Mouse (Mus musculus): ENCODE results near the gene Qprt.

Gene Qprt

DNA sequence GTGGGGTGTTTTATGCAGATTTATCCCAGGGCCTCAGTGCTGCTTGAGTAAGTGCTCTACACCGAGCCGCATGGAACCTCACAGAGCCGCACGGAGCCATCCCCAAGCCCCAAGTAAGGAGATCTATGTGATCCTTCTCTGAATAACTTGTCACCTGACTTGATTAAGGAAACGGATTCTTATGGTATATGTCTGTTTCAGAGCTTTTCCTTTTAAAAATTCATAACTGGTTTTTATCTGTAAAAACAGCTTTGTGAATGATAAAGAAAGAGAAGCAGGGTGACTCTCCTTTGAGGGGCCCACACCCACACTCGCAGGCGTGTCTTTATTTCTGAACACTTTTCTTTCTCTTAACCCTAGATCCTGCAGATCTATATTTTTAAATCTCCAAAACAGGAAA lies 17.1 kb upstream of the Qprt start:
- Histone ChIP-seq H3K9me3 (ENCODE audit: low read length) (no peaks in the 10 kb centered on the region), H3K4me1 (replicated peaks; ENCODE audit: low read depth, low read length) (peaks cover 86% of the 10 kb centered on the region), H3K36me3 (ENCODE audit: insufficient read depth, low read length) (peaks cover 26% of the 10 kb centered on the region), H3K27me3 (ENCODE audit: insufficient read depth, low read length) (no peaks in the 10 kb centered on the region), H3K4me3 (replicated peaks; ENCODE audit: low read length) (0 out of 2 replicates have a peak overlapping the region, but pooled peaks have one; percentile 37)
- no peak for TF ChIP-seq NANOG (IDR thresholded peaks at IDR 0.05; ENCODE audit: borderline replicate concordance, low read length)
- no peak for TF ChIP-seq POU5F1 (IDR thresholded peaks at IDR 0.05; ENCODE audit: borderline replicate concordance, low read length)
- TF ChIP-seq CTCF (conservative IDR thresholded peaks at IDR 0.05; ENCODE audit: low read length), result 0 out of 2 replicates have a peak, but pooled peaks have one; percentile 2

DNA sequence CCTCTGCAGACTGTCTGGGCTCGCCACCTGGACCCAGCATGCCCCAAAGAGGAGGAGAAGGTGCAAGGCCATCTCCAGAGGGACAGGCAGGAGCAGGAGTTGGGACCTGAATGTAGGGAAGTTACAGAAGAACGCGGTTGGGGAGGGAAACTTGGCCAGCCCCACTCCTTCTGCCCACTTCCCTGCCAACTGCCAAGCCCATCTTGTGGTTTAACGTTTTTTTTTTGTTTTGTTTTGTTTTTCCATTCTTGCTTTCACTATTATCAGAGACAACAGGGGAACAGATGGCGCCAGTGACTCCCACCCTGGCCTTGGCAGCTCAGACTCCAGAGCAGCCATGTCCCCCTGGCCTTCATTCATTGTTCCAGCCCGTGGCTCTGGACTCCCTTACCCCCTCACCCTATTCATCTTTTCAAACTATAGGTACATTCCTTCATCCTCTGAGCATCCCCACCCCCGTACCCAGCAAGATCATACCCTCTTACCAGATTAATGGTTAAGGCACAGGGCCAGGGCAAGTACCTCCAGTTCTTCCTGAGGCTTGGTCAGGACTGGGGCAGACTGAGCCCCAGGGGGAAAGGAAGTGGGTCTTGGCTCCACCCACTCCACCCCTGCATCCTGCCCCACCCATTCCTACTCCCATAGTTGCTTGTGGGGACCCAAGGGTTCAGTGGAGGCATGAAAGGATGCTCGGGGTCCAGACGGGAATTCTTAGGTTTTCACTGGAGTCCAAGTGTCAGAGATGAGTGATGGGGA lies 15.4 kb upstream of the Qprt start, which contains the start of gene Spn:
Gene Spn, minus strand, starts transcription at position 562 of the 756 bp plus-strand sequence.
- Histone ChIP-seq H3K9me3 (ENCODE audit: low read length) (no peaks in the 10 kb centered on the region), H3K36me3 (ENCODE audit: insufficient read depth, low read length) (peaks cover 35% of the 10 kb centered on the region), H3K27me3 (ENCODE audit: insufficient read depth, low read length) (no peaks in the 10 kb centered on the region), H3K4me3 (replicated peaks; ENCODE audit: low read length) (peak within 1 kb of the TSS; percentile 69), H3K4me1 (replicated peaks; ENCODE audit: low read depth, low read length) (peaks cover 82% of the 10 kb centered on the region)
- TF ChIP-seq CTCF (conservative IDR thresholded peaks at IDR 0.05; ENCODE audit: low read length), result no peak
- no peak for TF ChIP-seq POU5F1 (IDR thresholded peaks at IDR 0.05; ENCODE audit: borderline replicate concordance, low read length)
- no peak for TF ChIP-seq NANOG (IDR thresholded peaks at IDR 0.05; ENCODE audit: borderline replicate concordance, low read length)

DNA sequence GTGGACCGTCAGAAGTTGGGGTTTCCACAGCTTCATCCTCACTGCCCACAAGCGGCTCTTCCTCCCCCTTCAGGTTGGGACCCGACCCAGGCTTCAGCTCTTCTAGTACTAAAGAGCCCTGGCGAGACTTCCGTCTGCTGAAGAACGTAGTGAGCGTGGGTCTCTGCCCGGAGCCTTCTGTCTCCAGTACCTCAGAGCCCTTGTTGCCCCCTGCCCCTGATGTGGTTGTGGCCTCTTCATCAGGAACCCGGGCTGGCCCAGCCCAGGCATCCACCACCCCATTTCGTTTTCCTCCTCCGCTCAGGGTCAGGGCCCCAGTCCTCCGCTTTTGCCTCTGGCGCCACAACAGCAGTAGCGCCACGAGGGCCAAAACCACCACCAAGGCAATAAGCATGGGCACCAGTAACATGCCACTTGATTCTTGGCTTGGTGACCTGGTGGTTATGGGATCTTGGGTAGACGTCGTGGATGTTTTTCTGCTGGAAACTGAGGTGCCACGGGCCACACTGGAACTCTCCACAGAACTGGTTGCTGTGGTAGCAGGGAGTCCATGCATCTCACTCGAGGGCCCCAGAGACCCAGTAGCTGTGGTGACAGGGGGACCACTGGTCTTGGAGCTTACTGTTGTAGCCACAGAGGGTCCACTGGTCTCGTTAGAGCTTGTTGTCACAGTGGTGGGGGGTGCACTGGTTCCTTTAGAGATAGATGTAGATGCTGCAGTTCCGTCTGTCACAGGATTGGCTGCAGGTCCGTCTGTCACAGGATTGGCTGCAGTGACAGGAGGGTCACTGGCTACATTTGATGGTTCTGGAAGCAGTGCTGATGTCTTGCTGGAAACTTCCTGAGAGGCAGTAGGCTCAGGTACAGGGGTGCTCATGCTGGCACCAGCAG lies 14.4 kb upstream of the Qprt start:
- Histone ChIP-seq H3K27me3 (ENCODE audit: insufficient read depth, low read length) (no peaks in the 10 kb centered on the region), H3K36me3 (ENCODE audit: insufficient read depth, low read length) (peaks cover 35% of the 10 kb centered on the region), H3K4me1 (replicated peaks; ENCODE audit: low read depth, low read length) (peaks cover 72% of the 10 kb centered on the region), H3K4me3 (replicated peaks; ENCODE audit: low read length) (peak overlapping the region; percentile 69), H3K9me3 (ENCODE audit: low read length) (no peaks in the 10 kb centered on the region)
- TF ChIP-seq NANOG (IDR thresholded peaks at IDR 0.05; ENCODE audit: borderline replicate concordance, low read length) (no peak), CTCF (conservative IDR thresholded peaks at IDR 0.05; ENCODE audit: low read length) (no peak), POU5F1 (IDR thresholded peaks at IDR 0.05; ENCODE audit: borderline replicate concordance, low read length) (no peak)

DNA sequence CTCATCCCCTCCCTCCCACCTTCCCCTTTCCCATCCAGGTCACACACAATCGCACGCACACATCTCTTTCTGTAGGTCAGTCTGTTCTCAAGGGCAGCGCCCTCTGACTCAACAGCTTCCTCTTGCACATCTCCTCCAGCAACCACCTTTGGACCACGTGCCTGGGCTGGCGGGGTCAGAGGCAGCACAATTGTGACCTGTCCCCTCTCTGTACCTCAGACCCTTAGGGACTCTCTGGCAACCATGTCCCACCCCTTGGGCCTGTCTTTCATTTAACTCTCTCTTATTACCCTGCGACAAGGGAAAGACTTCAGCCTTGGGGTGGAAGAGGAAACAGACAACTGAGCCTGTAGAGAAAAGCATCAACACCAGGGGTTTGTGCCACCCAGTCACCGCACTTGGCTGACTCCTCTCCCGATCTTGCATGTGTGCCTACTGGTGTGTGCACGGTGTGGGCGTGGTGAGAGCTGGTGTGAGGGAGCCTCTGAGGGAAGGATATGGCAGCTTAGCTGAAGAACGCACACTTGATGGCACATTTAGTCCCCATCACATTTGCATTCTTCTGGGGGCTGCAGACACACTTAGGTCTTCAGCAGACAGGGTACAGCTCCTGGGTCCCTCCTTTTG lies 12.9 kb upstream of the Qprt start:
- no peaks in the 10 kb centered on the region for H3K27me3 ChIP-seq (ENCODE audit: insufficient read depth, low read length)
- TF ChIP-seq CTCF (conservative IDR thresholded peaks at IDR 0.05; ENCODE audit: low read length) (no peak), POU5F1 (IDR thresholded peaks at IDR 0.05; ENCODE audit: borderline replicate concordance, low read length) (no peak), NANOG (IDR thresholded peaks at IDR 0.05; ENCODE audit: borderline replicate concordance, low read length) (no peak)
- H3K4me1 ChIP-seq (replicated peaks; ENCODE audit: low read depth, low read length), result peaks cover 57% of the 10 kb centered on the region
- peaks cover 35% of the 10 kb centered on the region for H3K36me3 ChIP-seq (ENCODE audit: insufficient read depth, low read length)
- H3K9me3 ChIP-seq (ENCODE audit: low read length), result no peaks in the 10 kb centered on the region
- H3K4me3 ChIP-seq (replicated peaks; ENCODE audit: low read length), result peak overlapping the region; percentile 43

DNA sequence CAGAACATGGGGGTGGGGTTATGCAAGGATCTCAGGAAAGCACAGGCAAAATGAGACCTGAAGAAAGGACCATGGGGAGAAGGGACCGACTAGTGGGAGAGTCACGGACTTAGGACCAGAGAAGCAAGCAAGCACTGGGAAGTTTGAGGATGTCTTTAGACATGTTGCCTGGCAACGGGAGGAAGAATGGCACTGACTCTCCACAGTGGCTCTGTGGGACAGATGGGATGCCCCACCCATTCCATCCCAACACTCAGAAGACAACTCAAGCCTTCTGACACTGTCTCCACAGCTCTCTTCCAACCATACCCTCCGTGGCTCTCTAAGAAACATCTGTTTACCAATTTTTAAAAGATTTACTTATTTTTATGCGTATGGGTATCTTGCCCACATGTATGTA lies 11.1 kb upstream of the Qprt start:
- TF ChIP-seq POU5F1 (IDR thresholded peaks at IDR 0.05; ENCODE audit: borderline replicate concordance, low read length) (no peak), NANOG (IDR thresholded peaks at IDR 0.05; ENCODE audit: borderline replicate concordance, low read length) (no peak), CTCF (conservative IDR thresholded peaks at IDR 0.05; ENCODE audit: low read length) (no peak)
- H3K4me3 ChIP-seq (replicated peaks; ENCODE audit: low read length), result no peak overlapping the region
- peaks cover 52% of the 10 kb centered on the region for H3K4me1 ChIP-seq (replicated peaks; ENCODE audit: low read depth, low read length)
- H3K27me3 ChIP-seq (ENCODE audit: insufficient read depth, low read length), result no peaks in the 10 kb centered on the region
- H3K9me3 ChIP-seq (ENCODE audit: low read length), result no peaks in the 10 kb centered on the region
- peaks cover 35% of the 10 kb centered on the region for H3K36me3 ChIP-seq (ENCODE audit: insufficient read depth, low read length)

DNA sequence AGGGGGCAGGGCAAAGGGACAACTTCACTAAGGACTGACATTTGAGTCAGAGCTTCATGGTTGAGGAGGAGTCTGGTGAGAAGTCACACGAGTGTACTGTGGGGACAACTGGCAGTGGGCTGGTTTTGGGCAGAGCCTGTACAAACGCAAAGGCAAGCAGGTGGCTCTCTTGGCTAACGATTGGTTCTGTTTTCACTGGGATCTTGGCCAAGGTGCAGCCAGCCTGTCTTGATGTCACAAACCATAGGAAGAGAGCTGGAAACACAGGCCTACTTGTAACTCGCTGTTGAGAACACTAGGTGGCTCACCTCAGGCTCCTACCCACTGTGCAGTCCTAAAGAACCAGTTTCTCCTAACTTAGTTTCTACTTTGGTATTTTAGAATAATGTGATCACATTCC lies 7.6 kb upstream of the Qprt start:
- H3K4me1 ChIP-seq (replicated peaks; ENCODE audit: low read depth, low read length), result peaks cover 27% of the 10 kb centered on the region
- H3K4me3 ChIP-seq (replicated peaks; ENCODE audit: low read length), result no peak overlapping the region
- TF ChIP-seq NANOG (IDR thresholded peaks at IDR 0.05; ENCODE audit: borderline replicate concordance, low read length) (no peak), CTCF (conservative IDR thresholded peaks at IDR 0.05; ENCODE audit: low read length) (peak; percentile 56)

DNA sequence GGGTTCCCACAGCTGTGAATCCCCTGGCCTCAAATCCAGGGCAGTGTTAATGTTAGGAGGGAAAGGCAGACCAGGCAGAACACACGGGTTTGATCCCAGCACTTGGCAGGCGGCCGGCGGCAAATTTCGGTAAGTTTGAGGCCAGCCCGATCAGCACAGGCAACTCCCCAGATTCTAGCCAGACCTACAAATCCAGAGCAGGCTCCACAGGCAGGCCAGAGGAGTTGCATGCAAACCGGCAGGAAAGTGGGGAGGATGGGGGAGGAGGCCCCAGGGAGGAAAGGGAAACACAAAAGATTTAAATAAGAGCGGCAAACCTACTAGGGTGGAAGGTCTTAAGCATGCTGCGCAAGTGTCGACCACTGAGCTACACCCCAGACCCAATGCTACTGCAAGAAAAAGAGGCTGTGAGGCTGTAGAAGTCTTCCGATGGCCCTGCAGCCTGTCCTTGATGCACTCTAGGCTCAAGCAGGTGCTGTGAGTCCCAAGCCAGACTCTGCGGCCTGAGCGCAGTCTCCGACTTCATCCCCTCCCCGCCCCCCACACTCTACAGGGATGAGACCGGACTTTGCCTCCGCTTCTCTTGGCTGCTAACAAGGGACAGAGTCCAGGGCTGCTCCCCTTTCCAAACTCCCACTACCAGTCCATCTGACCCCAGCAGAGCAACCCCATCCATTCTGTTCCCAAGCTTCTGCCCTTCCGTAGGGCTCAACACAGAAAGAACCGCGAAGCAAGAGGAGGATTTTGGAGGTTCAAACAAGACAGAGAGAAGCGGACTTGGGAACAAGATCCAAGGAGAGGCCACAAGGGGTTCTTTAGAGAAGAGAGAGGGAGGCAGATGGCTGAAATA lies 740 bp downstream of the Qprt start:
- no peaks in the 10 kb centered on the region for H3K27me3 ChIP-seq (ENCODE audit: insufficient read depth, low read length)
- TF ChIP-seq CTCF (conservative IDR thresholded peaks at IDR 0.05; ENCODE audit: low read length) (no peak), POU5F1 (IDR thresholded peaks at IDR 0.05; ENCODE audit: borderline replicate concordance, low read length) (no peak), NANOG (IDR thresholded peaks at IDR 0.05; ENCODE audit: borderline replicate concordance, low read length) (no peak)
- H3K4me3 ChIP-seq (replicated peaks; ENCODE audit: low read length), result peak overlapping the region; percentile 78
- peaks cover 5% of the 10 kb centered on the region for H3K9me3 ChIP-seq (ENCODE audit: low read length)
- H3K36me3 ChIP-seq (ENCODE audit: insufficient read depth, low read length), result no peaks in the 10 kb centered on the region
- H3K4me1 ChIP-seq (replicated peaks; ENCODE audit: low read depth, low read length), result peaks cover 63% of the 10 kb centered on the region

More for the DNA sequence above, 7.6 kb upstream of the Qprt start:
- peaks cover 15% of the 10 kb centered on the region for H3K36me3 ChIP-seq (ENCODE audit: insufficient read depth, low read length)
- no peaks in the 10 kb centered on the region for H3K27me3 ChIP-seq (ENCODE audit: insufficient read depth, low read length)
- no peaks in the 10 kb centered on the region for H3K9me3 ChIP-seq (ENCODE audit: low read length)
